Mouse (Mus musculus) liver, embryonic 14.5 days (tissue): ENCODE results near the gene Srrm1. TPM values are rescaled to one million over a fixed set of nuclear protein-coding genes. Genes with fewer than 3 reads are reported as not detected.

ENCODE experiments used
- ATAC-seq: fragments of 200-750 bp; cut with Nextera tagmentation; 2 replicates; pipeline ENCODE4 v1.8.0; 2017; ENCODE audit warnings: moderate number of reproducible peaks, mild to moderate bottlenecking, moderate library complexity; ENCODE audit not compliant: insufficient read depth
- DNase-seq, 3 experiments: peaks; one replicate each; pipeline ENCODE4 v3.0.0-alpha.2; 2012 to 2013; ENCODE audit warnings: low read depth in 3 of 3, low spot score in 3 of 3
- H3K27ac ChIP-seq: fragments of 300-500 bp; sonication (generic); 2 replicates; pipeline ENCODE4 v1.5.1; 2014; ENCODE audit warnings: moderate library complexity, mild to moderate bottlenecking, control low read depth, inconsistent platforms
- H3K27me3 ChIP-seq: fragments of 300-500 bp; sonication (generic); 2 replicates; pipeline ENCODE4 v1.6.1; 2014; ENCODE audit warnings: mild to moderate bottlenecking, low read length, moderate library complexity; ENCODE audit not compliant: control insufficient read depth, insufficient read depth
- H3K36me3 ChIP-seq: fragments of 300-500 bp; sonication (generic); replicated peaks from 2 replicates; pipeline ENCODE4 v1.6.1; 2014; ENCODE audit warnings: low read depth; ENCODE audit not compliant: control insufficient read depth, insufficient read depth
- H3K4me1 ChIP-seq, 2 experiments: fragments of 200-500 bp in 1 of 2; fragments of 300-500 bp in 1 of 2; sonication (generic) in 1 of 2; replicated peaks; 2 replicates each; pipeline ENCODE4 v1.6.1; 2012 to 2014; ENCODE audit warnings: antibody characterized with exemption in 1 of 2, inconsistent platforms in 1 of 2, low read length in 1 of 2; ENCODE audit not compliant: control insufficient read depth in 2 of 2, insufficient read depth in 2 of 2
- H3K4me2 ChIP-seq: fragments of 300-500 bp; sonication (generic); 2 replicates; pipeline ENCODE4 v1.6.1; 2014; ENCODE audit warnings: low read depth, mild to moderate bottlenecking, control low read depth, moderate library complexity
- H3K4me3 ChIP-seq, 2 experiments: fragments of 200-500 bp in 1 of 2; fragments of 300-500 bp in 1 of 2; sonication (generic) in 1 of 2; 2 replicates each; pipeline ENCODE4 v1.5.1; 2012 to 2014; ENCODE audit warnings: low read depth in 2 of 2, low read length in 2 of 2, mild to moderate bottlenecking in 2 of 2, control low read depth in 1 of 2, inconsistent platforms in 1 of 2, moderate library complexity in 1 of 2; ENCODE audit not compliant: insufficient read depth in 1 of 2
- H3K9ac ChIP-seq: fragments of 300-500 bp; sonication (generic); replicated peaks from 2 replicates; pipeline ENCODE4 v1.6.1; 2014; ENCODE audit warnings: mild to moderate bottlenecking, control low read depth, moderate library complexity
- H3K9me3 ChIP-seq: fragments of 300-500 bp; sonication (generic); 2 replicates; pipeline ENCODE4 v1.6.1; 2016; ENCODE audit warnings: low read length, mixed read lengths; ENCODE audit not compliant: control insufficient read depth
- CTCF ChIP-seq: IDR thresholded peaks from 2 replicates; pipeline ENCODE4 v1.5.1; 2016; ENCODE audit warnings: antibody characterized with exemption, low read depth, control low read depth
- EP300 ChIP-seq: IDR thresholded peaks from 2 replicates; pipeline ENCODE4 v1.6.1; 2016; ENCODE audit warnings: antibody characterized with exemption, low read depth
- WGBS: fragments of 180-500 bp; shearing (Covaris S2); extraction: QIAGEN DNeasy Blood & Tissue Kit; methylation state at CpG from one replicate; pipeline ENCODE4 v1.1.7; 2014; ENCODE audit not compliant: insufficient replicate concordance; 5-methylcytosine and 5-hydroxymethylcytosine counted together
- polyA plus RNA-seq, 2 experiments: library from polyadenylated mRNA; depleted of rRNA in 1 of 2; stranded (reverse) in 1 of 2; unstranded in 1 of 2; fragments of >200 nt; fragmentation: Nextera tagmentation in 1 of 2; extraction: Ambion mirVana in 1 of 2; gene quantifications; 2 replicates each; pipeline versions ENCODE4 v1.2.1 to v1.2.3; 2012 to 2014

The Srrm1 gene
- polyA plus RNA-seq, 2 experiments, result 43.6 to 94.8 TPM

GRCm38 (mm10) chr4:135326046-135326445, 27.1 kb downstream of the Srrm1 start:
- H3K36me3 ChIP-seq, result peaks cover 99% of the 10 kb centered on the region
- H3K4me1 ChIP-seq, result no peaks in the 10 kb centered on the region
- H3K27ac ChIP-seq, result no peak overlapping the region
- DNase-seq, result no peak
- H3K27me3 ChIP-seq, result no peaks in the 10 kb centered on the region
- H3K4me3 ChIP-seq, result no peak overlapping the region
- no peak overlapping the region for H3K4me2 ChIP-seq
- TF ChIP-seq CTCF, result no peak
- TF ChIP-seq EP300, result no peak
- no peak for ATAC-seq
- H3K9me3 ChIP-seq, result no peaks in the 10 kb centered on the region
- H3K9ac ChIP-seq, result no peak overlapping the region

GRCm38 (mm10) chr4:135323021-135323420, 30.1 kb downstream of the Srrm1 start:
- ATAC-seq (no peak), DNase-seq (no peak)
- H3K9ac ChIP-seq, result no peak overlapping the region
- TF ChIP-seq EP300 (no peak), CTCF (no peak)
- no peak overlapping the region for H3K27ac ChIP-seq
- peaks cover 99% of the 10 kb centered on the region for H3K36me3 ChIP-seq
- no peak overlapping the region for H3K4me2 ChIP-seq
- no peaks in the 10 kb centered on the region for H3K27me3 ChIP-seq
- H3K4me3 ChIP-seq, result no peak overlapping the region
- no peaks in the 10 kb centered on the region for H3K4me1 ChIP-seq
- WGBS, result 91% methylated on average over 8 of the region's 8 CpGs
- H3K9me3 ChIP-seq, result no peaks in the 10 kb centered on the region

- no peak overlapping the region for H3K4me2 ChIP-seq
- H3K4me3 ChIP-seq, result no peak overlapping the region
- peaks cover 3% of the 10 kb centered on the region; the same call in 1 of the 2 replicates for H3K9me3 ChIP-seq
- TF ChIP-seq EP300 (no peak; the same call in 1 of the 2 replicates), CTCF (peak; percentile 98)
- H3K36me3 ChIP-seq, result peaks cover 79% of the 10 kb centered on the region
- no peak overlapping the region for H3K27ac ChIP-seq
- DNase-seq (peak; percentile 59 to 64 (median 59)), ATAC-seq (peak; percentile 24; the same call in 1 of the 2 replicates)
- H3K27me3 ChIP-seq, result no peaks in the 10 kb centered on the region
- peaks cover 23 to 24% of the 10 kb centered on the region in 2 experiments for H3K4me1 ChIP-seq
- WGBS, result 23% methylated on average over 2 of the region's 2 CpGs
- no peak overlapping the region for H3K9ac ChIP-seq
Observed at GRCm38 (mm10) chr4:135317966-135318365, 35.2 kb downstream of the Srrm1 start.

DNA sequence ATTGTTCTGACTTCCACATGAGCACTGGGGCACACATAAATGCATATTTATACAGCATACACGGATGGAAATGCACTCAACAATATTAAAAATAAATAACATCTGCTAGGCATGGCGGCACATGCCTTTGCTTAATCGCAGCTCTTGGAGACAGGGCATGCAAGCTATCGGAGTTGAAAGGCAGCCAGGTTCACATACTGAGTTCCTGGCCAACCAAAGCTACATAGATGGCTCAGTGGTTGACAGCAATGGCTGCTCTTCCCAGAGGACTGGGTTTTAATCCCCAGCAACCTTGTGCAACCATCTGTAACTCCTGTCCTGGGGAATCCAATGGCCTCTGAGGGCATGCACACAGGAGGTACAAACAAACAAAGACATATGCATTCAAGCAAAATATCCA, 35.6 kb downstream of the Srrm1 start:
- no peak overlapping the region for H3K4me2 ChIP-seq
- H3K4me1 ChIP-seq, result peaks cover 27 to 28% of the 10 kb centered on the region in 2 experiments
- 90% methylated on average over 4 of the region's 4 CpGs for WGBS
- H3K27ac ChIP-seq, result no peak overlapping the region
- no peak for ATAC-seq
- H3K9me3 ChIP-seq, result peaks cover 3% of the 10 kb centered on the region; the same call in 1 of the 2 replicates
- H3K36me3 ChIP-seq, result peaks cover 74% of the 10 kb centered on the region
- no peak overlapping the region for H3K4me3 ChIP-seq
- TF ChIP-seq CTCF, result no peak
- H3K27me3 ChIP-seq, result no peaks in the 10 kb centered on the region
- no peak for DNase-seq
- H3K9ac ChIP-seq, result no peak overlapping the region

DNA sequence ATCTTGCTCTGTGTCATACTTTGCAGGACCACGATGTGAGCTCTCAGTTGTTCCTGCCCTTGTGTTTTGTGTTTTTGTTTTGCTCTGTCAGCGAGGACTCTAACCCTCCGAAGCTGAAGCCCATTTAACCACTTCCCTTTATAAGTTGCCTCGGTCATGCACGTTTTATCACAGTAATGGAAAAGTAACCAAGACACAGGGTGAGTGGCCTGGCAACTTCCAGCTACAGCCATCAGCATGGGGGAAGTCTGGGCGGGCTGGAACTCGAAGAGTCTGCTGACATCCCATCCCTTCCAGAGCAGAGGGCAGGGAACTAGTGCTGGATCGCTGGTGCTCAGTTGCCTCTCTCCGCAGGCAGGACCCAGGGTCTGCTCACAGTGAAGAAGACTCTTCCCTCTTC, 37.8 kb downstream of the Srrm1 start:
- Histone ChIP-seq H3K4me1 (peaks cover 33 to 34% of the 10 kb centered on the region in 2 experiments), H3K9ac (no peak overlapping the region), H3K4me3 (no peak overlapping the region), H3K27me3 (no peaks in the 10 kb centered on the region), H3K9me3 (peaks cover 3% of the 10 kb centered on the region; the same call in 1 of the 2 replicates), H3K4me2 (no peak overlapping the region; the same call in 1 of the 2 replicates), H3K36me3 (peaks cover 52% of the 10 kb centered on the region), H3K27ac (peak overlapping the region; percentile 87)
- ATAC-seq, result no peak
- 76% methylated on average over 9 of the region's 9 CpGs for WGBS
- DNase-seq, result no peak
- no peak for TF ChIP-seq EP300
- no peak for TF ChIP-seq CTCF
